Mouse (Mus musculus): Measurements from ENCODE around the gene Acbd3. TPM values are rescaled to one million over a fixed set of nuclear protein-coding genes. Genes with fewer than 3 reads are reported as not detected.

The Acbd3 gene
- polyA plus RNA-seq (2014; fragmentation: Nextera tagmentation; extraction: Ambion mirVana): 30.6 and 32.0 TPM in 2 replicates

- Histone ChIP-seq H3K36me3 (ENCODE audit: control insufficient read depth, insufficient read depth, low read length) (no peaks in the 10 kb centered on the region), H3K4me3 (ENCODE audit: low read depth, low read length) (peak within 1 kb of the TSS; percentile 98), H3K27ac (replicated peaks; ENCODE audit: low read depth, low read length) (peak within 1 kb of the TSS; percentile 90), H3K27me3 (replicated peaks; ENCODE audit: control insufficient read depth, insufficient read depth, low read length) (no peaks in the 10 kb centered on the region), H3K4me1 (ENCODE audit: control insufficient read depth, insufficient read depth, low read length) (peaks cover 19% of the 10 kb centered on the region), H3K9ac (ENCODE audit: low read depth, low read length) (peak within 1 kb of the TSS; percentile 98), H3K4me2 (ENCODE audit: low read depth, low read length) (peak within 1 kb of the TSS; percentile 81), H3K9me3 (ENCODE audit: control insufficient read depth, low read length) (no peaks in the 10 kb centered on the region)
- DNase-seq (ENCODE audit: low spot score): peak; percentile 95
- WGBS: 0% methylated on average over 12 of the region's 52 CpGs
- peak; percentile 97 for ATAC-seq (ENCODE audit: low read depth)
These were observed at the start of gene Acbd3 for GRCm38 (mm10) chr1:180725704-180726179. TSS of gene Acbd3 (plus strand) at chr1:180726043.

GRCm38 (mm10) chr1:180691284-180691683, 34.6 kb upstream of the Acbd3 start:
- DNase-seq (ENCODE audit: low spot score): no peak
- no peak overlapping the region for H3K27ac ChIP-seq (replicated peaks; ENCODE audit: low read depth, low read length)
- H3K4me2 ChIP-seq (ENCODE audit: low read depth, low read length): no peak overlapping the region
- WGBS: 88% methylated on average over 7 of the region's 7 CpGs
- no peaks in the 10 kb centered on the region for H3K9me3 ChIP-seq (ENCODE audit: control insufficient read depth, low read length)
- no peak overlapping the region for H3K9ac ChIP-seq (ENCODE audit: low read depth, low read length)
- peaks cover 13% of the 10 kb centered on the region for H3K27me3 ChIP-seq (replicated peaks; ENCODE audit: control insufficient read depth, insufficient read depth, low read length)
- no peak for ATAC-seq (ENCODE audit: low read depth)
- H3K4me3 ChIP-seq (ENCODE audit: low read depth, low read length): no peak overlapping the region
- 0 out of 2 replicates have a peak, but pooled peaks cover under 1% of the 10 kb centered on the region for H3K4me1 ChIP-seq (ENCODE audit: control insufficient read depth, insufficient read depth, low read length)
- H3K36me3 ChIP-seq (ENCODE audit: control insufficient read depth, insufficient read depth, low read length): peaks cover 52% of the 10 kb centered on the region

DNA sequence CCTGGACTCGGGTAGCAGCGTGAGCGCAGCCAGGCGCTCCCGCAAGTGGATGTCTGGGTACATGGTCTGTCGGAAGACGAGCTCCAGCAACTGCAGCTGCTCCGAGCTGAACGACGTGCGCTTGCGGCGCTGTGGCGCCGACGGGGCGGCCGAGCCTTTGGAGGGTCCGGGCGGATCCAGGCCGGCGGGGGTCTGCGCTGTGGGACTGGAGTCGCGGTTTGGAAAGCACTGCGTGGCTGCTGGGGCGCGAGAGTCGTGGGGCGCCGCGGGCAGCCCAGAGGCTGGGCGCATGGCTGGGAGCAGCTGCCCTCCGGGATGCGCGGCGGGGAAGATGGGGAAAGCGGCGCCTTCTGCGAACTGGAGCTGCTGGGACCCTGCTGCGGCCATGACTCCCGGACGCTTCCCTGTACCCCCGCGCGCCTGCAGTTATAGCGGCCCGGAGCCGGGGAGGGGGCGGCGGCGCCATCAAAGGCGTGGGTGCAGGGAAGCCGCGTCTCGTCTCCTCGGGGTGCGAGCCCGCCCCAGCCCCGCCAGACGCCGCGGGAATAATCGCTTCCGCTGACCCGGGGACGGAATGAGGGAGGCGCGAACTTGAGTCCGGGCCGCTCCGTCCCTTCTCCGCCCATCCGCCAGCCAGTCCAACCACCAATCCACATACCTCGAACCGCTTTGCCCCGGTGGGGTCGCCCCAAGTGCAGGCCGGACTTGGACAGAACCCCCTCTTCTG, 29.1 kb upstream of the Acbd3 start, which contains the start of gene Mixl1:
TSS of gene Mixl1 (minus strand) at position 409 of the 727 bp plus-strand sequence.
- Histone ChIP-seq H3K27me3 (replicated peaks; ENCODE audit: control insufficient read depth, insufficient read depth, low read length) (peaks cover 44% of the 10 kb centered on the region), H3K4me2 (ENCODE audit: low read depth, low read length) (peak within 1 kb of the TSS; percentile 68), H3K4me1 (ENCODE audit: control insufficient read depth, insufficient read depth, low read length) (0 out of 2 replicates have a peak, but pooled peaks cover 6% of the 10 kb centered on the region), H3K9ac (ENCODE audit: low read depth, low read length) (peak within 1 kb of the TSS; percentile 58), H3K36me3 (ENCODE audit: control insufficient read depth, insufficient read depth, low read length) (peaks cover 12% of the 10 kb centered on the region; the same call in 1 of the 2 replicates), H3K4me3 (ENCODE audit: low read depth, low read length) (peak within 1 kb of the TSS; percentile 45), H3K27ac (replicated peaks; ENCODE audit: low read depth, low read length) (no peak within 1 kb of the TSS), H3K9me3 (ENCODE audit: control insufficient read depth, low read length) (no peaks in the 10 kb centered on the region)
- under 1% methylated on average over 42 of the region's 79 CpGs for WGBS
- ATAC-seq (ENCODE audit: low read depth): no peak; the same call in 1 of the 2 replicates
- DNase-seq (ENCODE audit: low spot score): peak; percentile 38

DNA sequence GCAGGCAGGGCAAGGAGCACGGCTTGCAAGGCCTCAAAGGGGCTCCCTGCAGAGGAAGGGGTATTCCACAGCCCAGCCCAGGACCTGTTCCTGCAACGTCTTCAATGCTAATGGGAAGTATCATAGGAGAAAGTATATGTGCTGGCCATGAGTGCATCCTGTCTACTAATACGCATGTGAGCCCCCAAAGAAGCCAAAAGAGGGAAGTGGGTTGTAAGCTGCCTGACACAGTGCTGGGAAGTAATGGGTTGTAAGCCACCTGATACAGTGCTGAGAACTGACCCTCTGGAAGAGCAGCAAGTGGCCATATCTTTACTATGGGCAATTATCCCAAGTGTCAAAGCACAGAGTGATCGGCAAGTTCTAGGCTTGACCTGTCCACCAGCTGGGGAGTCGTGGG, 27.8 kb upstream of the Acbd3 start:
- ATAC-seq (ENCODE audit: low read depth) (no peak), DNase-seq (ENCODE audit: low spot score) (no peak)
- H3K27me3 ChIP-seq (replicated peaks; ENCODE audit: control insufficient read depth, insufficient read depth, low read length): peaks cover 44% of the 10 kb centered on the region
- no peaks in the 10 kb centered on the region for H3K9me3 ChIP-seq (ENCODE audit: control insufficient read depth, low read length)
- no peak overlapping the region for H3K4me3 ChIP-seq (ENCODE audit: low read depth, low read length)
- no peak overlapping the region for H3K4me2 ChIP-seq (ENCODE audit: low read depth, low read length)
- no peak overlapping the region for H3K27ac ChIP-seq (replicated peaks; ENCODE audit: low read depth, low read length)
- 0 out of 2 replicates have a peak, but pooled peaks cover 6% of the 10 kb centered on the region for H3K4me1 ChIP-seq (ENCODE audit: control insufficient read depth, insufficient read depth, low read length)
- H3K9ac ChIP-seq (ENCODE audit: low read depth, low read length): no peak overlapping the region
- H3K36me3 ChIP-seq (ENCODE audit: control insufficient read depth, insufficient read depth, low read length): no peaks in the 10 kb centered on the region
- WGBS: 57% methylated on average over 4 of the region's 5 CpGs

GRCm38 (mm10) chr1:180703400-180703799, 22.4 kb upstream of the Acbd3 start:
- Histone ChIP-seq H3K4me2 (ENCODE audit: low read depth, low read length) (peak overlapping the region; percentile 17; the same call in 1 of the 2 replicates), H3K9me3 (ENCODE audit: control insufficient read depth, low read length) (no peaks in the 10 kb centered on the region), H3K27me3 (replicated peaks; ENCODE audit: control insufficient read depth, insufficient read depth, low read length) (peaks cover 10% of the 10 kb centered on the region; the same call in 1 of the 2 replicates), H3K36me3 (ENCODE audit: control insufficient read depth, insufficient read depth, low read length) (no peaks in the 10 kb centered on the region), H3K27ac (replicated peaks; ENCODE audit: low read depth, low read length) (no peak overlapping the region), H3K9ac (ENCODE audit: low read depth, low read length) (no peak overlapping the region), H3K4me3 (ENCODE audit: low read depth, low read length) (no peak overlapping the region), H3K4me1 (ENCODE audit: control insufficient read depth, insufficient read depth, low read length) (no peaks in the 10 kb centered on the region)
- DNase-seq (ENCODE audit: low spot score) (peak; percentile 6), ATAC-seq (ENCODE audit: low read depth) (no peak)
- 36% methylated on average over 6 of the region's 6 CpGs for WGBS

- WGBS: 38% methylated on average over 3 of the region's 3 CpGs
- H3K4me2 ChIP-seq (ENCODE audit: low read depth, low read length): no peak overlapping the region
- no peak for DNase-seq (ENCODE audit: low spot score)
These were observed 18.5 kb upstream of the Acbd3 start for GRCm38 (mm10) chr1:180707368-180707767.

GRCm38 (mm10) chr1:180707813-180708212, 18.0 kb upstream of the Acbd3 start:
- Histone ChIP-seq H3K4me3 (ENCODE audit: low read depth, low read length) (no peak overlapping the region), H3K9ac (ENCODE audit: low read depth, low read length) (no peak overlapping the region), H3K4me1 (ENCODE audit: control insufficient read depth, insufficient read depth, low read length) (no peaks in the 10 kb centered on the region), H3K36me3 (ENCODE audit: control insufficient read depth, insufficient read depth, low read length) (no peaks in the 10 kb centered on the region), H3K9me3 (ENCODE audit: control insufficient read depth, low read length) (no peaks in the 10 kb centered on the region), H3K27me3 (replicated peaks; ENCODE audit: control insufficient read depth, insufficient read depth, low read length) (no peaks in the 10 kb centered on the region), H3K4me2 (ENCODE audit: low read depth, low read length) (no peak overlapping the region), H3K27ac (replicated peaks; ENCODE audit: low read depth, low read length) (no peak overlapping the region)
- DNase-seq (ENCODE audit: low spot score) (no peak), ATAC-seq (ENCODE audit: low read depth) (no peak)
- 73% methylated on average over 3 of the region's 3 CpGs for WGBS

More at GRCm38 (mm10) chr1:180707368-180707767, 18.5 kb upstream of the Acbd3 start:
- no peak for ATAC-seq (ENCODE audit: low read depth)
- H3K4me1 ChIP-seq (ENCODE audit: control insufficient read depth, insufficient read depth, low read length): no peaks in the 10 kb centered on the region
- no peaks in the 10 kb centered on the region for H3K27me3 ChIP-seq (replicated peaks; ENCODE audit: control insufficient read depth, insufficient read depth, low read length)
- no peak overlapping the region for H3K4me3 ChIP-seq (ENCODE audit: low read depth, low read length)
- no peak overlapping the region for H3K27ac ChIP-seq (replicated peaks; ENCODE audit: low read depth, low read length)
- no peaks in the 10 kb centered on the region for H3K9me3 ChIP-seq (ENCODE audit: control insufficient read depth, low read length)
- H3K9ac ChIP-seq (ENCODE audit: low read depth, low read length): no peak overlapping the region
- no peaks in the 10 kb centered on the region for H3K36me3 ChIP-seq (ENCODE audit: control insufficient read depth, insufficient read depth, low read length)

- Histone ChIP-seq H3K4me2 (ENCODE audit: low read depth, low read length) (no peak overlapping the region), H3K9me3 (ENCODE audit: control insufficient read depth, low read length) (no peaks in the 10 kb centered on the region), H3K4me3 (ENCODE audit: low read depth, low read length) (no peak overlapping the region), H3K36me3 (ENCODE audit: control insufficient read depth, insufficient read depth, low read length) (no peaks in the 10 kb centered on the region), H3K4me1 (ENCODE audit: control insufficient read depth, insufficient read depth, low read length) (no peaks in the 10 kb centered on the region), H3K27me3 (replicated peaks; ENCODE audit: control insufficient read depth, insufficient read depth, low read length) (no peaks in the 10 kb centered on the region), H3K9ac (ENCODE audit: low read depth, low read length) (no peak overlapping the region), H3K27ac (replicated peaks; ENCODE audit: low read depth, low read length) (no peak overlapping the region)
- ATAC-seq (ENCODE audit: low read depth) (no peak; the same call in 1 of the 2 replicates), DNase-seq (ENCODE audit: low spot score) (no peak)
- WGBS: 70% methylated on average over 13 of the region's 14 CpGs
These were observed 16.7 kb upstream of the Acbd3 start for GRCm38 (mm10) chr1:180708935-180709776.

All from embryonic facial prominence, embryonic 14.5 days (tissue).